Mouse (Mus musculus) brain, embryonic 18.5 days (tissue): ENCODE data around the gene 4921511C20Rik.

Experiments
- DNase-seq: peaks from one replicate; pipeline ENCODE4 v3.0.0-alpha.2; 2012; ENCODE audit warnings: low read depth, low spot score

4921511C20Rik gene

DNA sequence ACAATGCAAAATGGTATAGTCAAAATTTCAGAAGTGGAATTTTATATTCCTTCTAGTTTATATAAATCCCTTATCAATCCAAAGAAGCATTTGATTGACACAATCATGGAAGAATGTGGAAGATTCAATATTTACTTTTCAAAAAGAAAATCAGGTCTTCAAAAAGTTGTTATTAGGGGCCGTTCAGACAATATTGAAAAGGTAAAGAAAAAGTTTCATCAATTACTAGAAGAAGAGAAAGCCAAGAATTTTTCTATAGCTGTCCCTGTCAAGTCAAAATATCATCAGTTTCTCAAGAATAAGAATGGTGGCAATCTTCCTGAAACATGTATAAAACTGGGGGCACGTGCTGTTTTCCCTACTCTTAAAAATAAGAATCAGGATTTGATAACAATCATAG, at the start of gene 4921511C20Rik:
TSS of gene 4921511C20Rik (plus strand) at position 301 of the 400 bp plus-strand sequence.
- no peak for DNase-seq
